Mouse (Mus musculus) bone marrow, adult 2 months (tissue): ENCODE measurements at regions not wholly inside any gene's neighbourhood (a gene's known extent, or its start where the extent isn't known, plus 50 kb on each side); places are given as distances from the start of the nearest gene placed in this dataset.

ENCODE experiments used
- H3K27ac ChIP-seq: fragments of 200-500 bp; 2 replicates; pipeline ENCODE4 v1.5.1; 2012; ENCODE audit warnings: low read depth, mild to moderate bottlenecking, control low read depth, inconsistent platforms, low read length; ENCODE audit not compliant: control insufficient read depth, poor library complexity, insufficient read depth
- H3K4me1 ChIP-seq: fragments of 200-500 bp; 2 replicates; pipeline ENCODE4 v1.6.1; 2011; ENCODE audit warnings: low read length; ENCODE audit not compliant: control insufficient read depth, insufficient read depth
- H3K4me3 ChIP-seq: fragments of 200-500 bp; replicated peaks from 2 replicates; pipeline ENCODE3; 2011; ENCODE audit warnings: mild to moderate bottlenecking, low read depth, low read length, control low read depth; ENCODE audit not compliant: control insufficient read depth
- CTCF ChIP-seq: fragments of 200-500 bp; IDR thresholded peaks from 2 replicates; pipeline ENCODE4 v1.5.1; 2011; ENCODE audit warnings: low read length, control low read depth; ENCODE audit not compliant: control insufficient read depth, insufficient read depth
- POLR2A ChIP-seq: fragments of 200-500 bp; IDR thresholded peaks from 2 replicates; pipeline ENCODE4 v1.6.1; 2011; ENCODE audit warnings: low read depth, mild to moderate bottlenecking, control low read depth, low read length, borderline replicate concordance; ENCODE audit not compliant: control insufficient read depth
- WGBS: fragments of 180-500 bp; shearing (Covaris S2); methylation state at CpG from one replicate; pipeline ENCODE4 v1.1.7; 2018; 5-methylcytosine and 5-hydroxymethylcytosine counted together

DNA sequence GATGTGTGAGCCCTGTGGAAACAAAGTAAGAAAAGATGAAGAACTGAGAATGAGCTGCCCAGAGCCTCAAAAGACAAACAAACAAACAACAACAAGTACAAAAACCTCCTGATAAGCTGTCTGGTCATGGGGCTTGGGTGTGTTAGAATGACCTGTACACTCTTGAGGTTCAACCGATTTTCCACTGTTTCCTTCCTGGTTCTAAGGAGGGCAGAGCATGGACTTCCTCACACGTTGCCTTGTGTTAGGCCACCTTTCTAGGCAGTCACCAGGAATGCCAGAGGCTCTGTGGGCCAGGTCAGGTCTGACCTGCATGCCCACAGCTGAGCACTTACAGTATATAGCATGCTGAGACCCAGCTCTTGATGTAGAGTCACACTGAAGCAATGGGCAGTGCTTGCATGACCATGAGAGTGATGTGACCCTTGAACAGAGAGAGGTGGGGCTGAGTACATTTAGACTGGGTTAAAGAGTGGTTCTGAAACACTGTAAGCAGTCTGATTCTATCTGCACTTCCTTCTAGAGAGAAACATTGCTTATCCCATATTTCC lies 327.0 kb upstream of the Klf4 start:
- Histone ChIP-seq H3K27ac (no peak overlapping the region), H3K4me3 (no peak overlapping the region), H3K4me1 (no peaks in the 10 kb centered on the region)
- 37% methylated on average over 2 of the region's 2 CpGs for WGBS
- no peak for TF ChIP-seq POLR2A
- TF ChIP-seq CTCF, result no peak

DNA sequence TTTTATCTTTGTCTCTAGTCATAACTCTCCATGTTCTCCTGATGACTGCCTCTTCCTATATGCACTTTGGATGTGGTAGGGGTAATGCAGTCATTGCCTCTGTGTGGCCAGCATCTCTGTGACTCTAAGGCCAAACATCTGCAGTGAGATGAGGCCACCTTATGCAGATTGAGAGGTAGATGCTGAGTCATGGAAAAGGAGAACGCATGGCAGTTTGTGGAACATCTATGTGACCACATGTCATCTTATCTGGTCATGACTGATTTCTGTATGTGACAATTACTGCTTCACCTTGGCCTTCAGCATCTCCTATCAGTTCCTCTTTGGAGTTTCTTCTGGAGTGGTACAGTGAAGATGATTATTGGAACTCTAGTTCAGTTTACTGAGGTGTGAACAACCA lies 319.2 kb upstream of the Klf4 start:
- Histone ChIP-seq H3K27ac (no peak overlapping the region), H3K4me3 (no peak overlapping the region), H3K4me1 (no peaks in the 10 kb centered on the region)
- WGBS, result 44% methylated on average over 1 of the region's 1 CpGs
- TF ChIP-seq CTCF (no peak), POLR2A (no peak)

GRCm38 (mm10) chr4:55851027-55851426 lies 318.8 kb upstream of the Klf4 start:
- no peak overlapping the region for H3K4me3 ChIP-seq
- 66% methylated on average over 5 of the region's 5 CpGs for WGBS
- TF ChIP-seq POLR2A (no peak), CTCF (no peak)
- H3K4me1 ChIP-seq, result no peaks in the 10 kb centered on the region
- no peak overlapping the region for H3K27ac ChIP-seq

DNA sequence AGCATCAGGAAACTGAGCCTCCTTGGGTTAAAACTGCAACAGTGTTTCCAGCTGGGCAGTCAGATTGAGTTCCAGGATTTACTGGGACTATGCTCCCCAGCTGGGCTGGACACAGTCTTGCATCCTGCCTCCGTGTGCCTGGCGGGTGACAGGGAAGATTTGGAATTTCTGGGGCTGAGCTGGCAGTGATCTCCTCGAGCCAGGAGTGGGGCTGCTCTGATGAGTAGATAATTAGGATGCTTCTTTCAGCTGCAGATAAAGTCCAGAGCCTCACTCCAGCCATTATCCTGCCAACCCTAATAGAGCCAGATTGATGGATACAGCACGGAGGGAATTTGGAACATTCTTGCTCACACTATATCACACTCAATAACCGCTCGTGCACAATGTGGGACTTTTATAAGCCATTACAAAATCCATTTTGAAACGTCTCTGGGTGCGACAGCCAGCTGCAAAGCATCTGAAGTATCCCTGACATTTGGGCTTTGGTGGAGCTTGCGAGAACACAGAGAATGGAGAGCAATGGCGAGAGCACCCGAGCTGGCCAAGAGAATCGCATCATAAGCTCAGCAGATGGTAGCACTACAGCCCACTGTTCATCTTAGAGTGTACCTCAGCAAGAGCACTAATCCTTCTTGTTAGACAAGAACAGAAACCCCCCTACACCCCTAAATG lies 311.6 kb upstream of the Klf4 start:
- Histone ChIP-seq H3K4me1 (no peaks in the 10 kb centered on the region), H3K4me3 (no peak overlapping the region), H3K27ac (no peak overlapping the region)
- TF ChIP-seq CTCF (no peak), POLR2A (no peak)
- 79% methylated on average over 12 of the region's 12 CpGs for WGBS

DNA sequence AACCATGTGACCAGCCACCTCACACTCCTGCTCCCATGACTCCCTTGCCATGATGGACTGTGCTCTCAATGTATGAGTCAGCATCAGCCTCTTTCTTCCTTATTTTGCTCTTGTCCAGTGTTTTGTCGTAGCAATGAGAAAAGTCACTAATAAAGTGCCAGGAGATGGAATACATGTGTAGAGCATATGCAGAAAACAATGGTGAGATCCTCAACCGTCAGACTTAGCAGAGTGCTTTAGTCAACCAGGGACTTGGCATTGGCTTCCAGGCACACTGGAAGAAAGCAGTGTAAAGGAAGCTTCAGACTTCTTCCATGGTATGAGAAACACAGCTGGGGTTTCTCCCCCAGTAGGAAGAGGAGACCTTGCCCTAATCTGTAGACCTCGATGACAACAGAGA lies 306.3 kb upstream of the Klf4 start:
- TF ChIP-seq CTCF, result no peak
- no peak for TF ChIP-seq POLR2A
- no peak overlapping the region for H3K27ac ChIP-seq
- no peak overlapping the region for H3K4me3 ChIP-seq
- no peaks in the 10 kb centered on the region for H3K4me1 ChIP-seq
- 69% methylated on average over 3 of the region's 3 CpGs for WGBS

- WGBS, result 38% methylated on average over 9 of the region's 9 CpGs
- H3K4me3 ChIP-seq, result no peak overlapping the region
- H3K27ac ChIP-seq, result peak overlapping the region; percentile 59
Measured at GRCm38 (mm10) chr4:55824047-55824760, 291.9 kb upstream of the Klf4 start.

GRCm38 (mm10) chr4:55823583-55823982 lies 291.3 kb upstream of the Klf4 start:
- Histone ChIP-seq H3K27ac (peak overlapping the region; percentile 59), H3K4me1 (peaks cover 6% of the 10 kb centered on the region), H3K4me3 (no peak overlapping the region)
- WGBS, result 35% methylated on average over 1 of the region's 1 CpGs
- no peak for TF ChIP-seq CTCF
- TF ChIP-seq POLR2A, result no peak

More at GRCm38 (mm10) chr4:55824047-55824760, 291.9 kb upstream of the Klf4 start:
- H3K4me1 ChIP-seq, result peaks cover 6% of the 10 kb centered on the region
- no peak for TF ChIP-seq POLR2A
- TF ChIP-seq CTCF, result peak; percentile 65

- WGBS, result 57% methylated on average over 4 of the region's 4 CpGs
- no peak overlapping the region for H3K27ac ChIP-seq
- TF ChIP-seq POLR2A (no peak), CTCF (no peak)
- H3K4me3 ChIP-seq, result no peak overlapping the region
- peaks cover 1% of the 10 kb centered on the region; the same call in 1 of the 2 replicates for H3K4me1 ChIP-seq
Measured at GRCm38 (mm10) chr4:55817035-55817818, 285.0 kb upstream of the Klf4 start.

GRCm38 (mm10) chr4:55815832-55816231 lies 283.6 kb upstream of the Klf4 start:
- TF ChIP-seq CTCF, result no peak
- H3K4me1 ChIP-seq, result peaks cover 1% of the 10 kb centered on the region; the same call in 1 of the 2 replicates
- no peak overlapping the region for H3K4me3 ChIP-seq
- H3K27ac ChIP-seq, result peak overlapping the region; percentile 39; the same call in 1 of the 2 replicates
- 4% methylated on average over 3 of the region's 3 CpGs for WGBS
